Comparison of ENCODE assay signal across 13 mouse cellular contexts in the genomic region with DNA sequence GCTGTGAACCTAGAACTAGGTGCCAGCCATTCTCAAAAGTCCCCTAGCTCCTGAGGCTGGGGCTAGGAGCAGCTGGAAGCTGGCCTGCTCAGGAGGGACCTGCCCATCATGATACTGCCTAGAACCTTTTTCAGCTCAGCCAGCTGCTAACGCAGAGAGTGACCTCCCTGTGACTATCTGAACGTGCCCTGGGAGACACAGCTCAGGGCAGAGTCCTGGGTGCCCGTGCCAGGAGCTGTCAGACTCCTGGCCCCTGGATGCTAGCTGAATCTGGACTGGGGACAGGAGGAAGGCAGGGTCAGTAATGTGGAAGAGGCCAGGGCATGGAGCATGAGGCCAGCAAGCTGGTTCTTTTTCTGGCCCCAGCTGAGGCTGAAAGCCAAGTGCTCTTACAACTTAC. TPM values are rescaled to one million over a fixed set of nuclear protein-coding genes. Genes with fewer than 3 reads are reported as not detected.
A peak's percentile ranks its signal among the peaks of the same experiment; 100 is the strongest.
DNase-seq lines count a peak whose midpoint lies in the region; ATAC-seq and TF ChIP-seq lines count a peak whose summit lies in the region.
"Had no signal": no experiment of that assay in that cellular context is flagged by ENCODE, and none has a peak within 500 bp of the region (broad histone marks: within the 10 kb centered on the region; RNA-seq: fewer than 3 reads in every experiment).

No protein-coding gene starts in this region.

- H3K9ac ChIP-seq in kidney, embryonic 16.5 days (replicated peaks; ENCODE audit: low read length) = no peak overlapping the region
- no peak overlapping the region for H3K9ac ChIP-seq in heart, embryonic 15.5 days
- peak overlapping the region; percentile 51 for H3K9ac ChIP-seq in liver, embryonic 11.5 days (ENCODE audit: low read depth, low read length)
- H3K9ac ChIP-seq: embryonic facial prominence, embryonic 12.5 days had no signal

- H3K27ac ChIP-seq in kidney, embryonic 16.5 days (ENCODE audit: low read length) = no peak overlapping the region
- H3K27ac ChIP-seq in gastrocnemius, adult 2 months = peak overlapping the region; percentile 86
- H3K27ac ChIP-seq in heart, embryonic 15.5 days = 0 out of 2 replicates have a peak overlapping the region, but pooled peaks have one; percentile 16
- peak overlapping the region; percentile 90 for H3K27ac ChIP-seq in liver, embryonic 11.5 days (ENCODE audit: low read depth, low read length)

- no peaks in the 10 kb centered on the region for H3K9me3 ChIP-seq in kidney, embryonic 16.5 days (ENCODE audit: low read length)
- no peaks in the 10 kb centered on the region for H3K9me3 ChIP-seq in heart, embryonic 15.5 days (replicated peaks)
- H3K9me3 ChIP-seq in liver, embryonic 11.5 days (ENCODE audit: control insufficient read depth, low read length) = no peaks in the 10 kb centered on the region
- H3K9me3 ChIP-seq: embryonic facial prominence, embryonic 12.5 days had no signal

- peak; percentile 61 for DNase-seq in kidney, adult 11 months
- DNase-seq in gastrocnemius, adult 2 months = peak; percentile 85
- DNase-seq in liver, embryonic 11.5 days (ENCODE audit: low spot score) = no peak
- no peak for DNase-seq in Muller cell, postnatal 12 days (ENCODE audit: inconsistent ontology term)
- DNase-seq in left cerebral cortex, postnatal 36 days (ENCODE audit: low spot score in 2 of 2) = no peak
- DNase-seq in B cell, adult 2 months = no peak
- DNase-seq: lung, postnatal 4 days; right cerebral cortex, postnatal 4 days had no signal

- H3K36me3 ChIP-seq in kidney, embryonic 16.5 days (ENCODE audit: insufficient read depth, low read length) = peaks cover 19% of the 10 kb centered on the region
- H3K36me3 ChIP-seq in heart, embryonic 15.5 days = peaks cover 10% of the 10 kb centered on the region; the same call in 1 of the 2 replicates
- H3K36me3 ChIP-seq in liver, embryonic 11.5 days (ENCODE audit: control insufficient read depth, insufficient read depth, low read length) = peaks cover 13% of the 10 kb centered on the region; the same call in 1 of the 2 replicates

- no peaks in the 10 kb centered on the region for H3K27me3 ChIP-seq in kidney, embryonic 16.5 days (ENCODE audit: insufficient read depth, low read length)
- no peaks in the 10 kb centered on the region for H3K27me3 ChIP-seq in heart, embryonic 15.5 days
- no peaks in the 10 kb centered on the region for H3K27me3 ChIP-seq in liver, embryonic 11.5 days (replicated peaks; ENCODE audit: control insufficient read depth, insufficient read depth, low read length)
- H3K27me3 ChIP-seq: embryonic facial prominence, embryonic 12.5 days had no signal

- TF ChIP-seq CTCF in gastrocnemius, adult 2 months (IDR thresholded peaks at IDR 0.05) = no peak

- H3K4me2 ChIP-seq in kidney, embryonic 16.5 days (replicated peaks; ENCODE audit: low read depth, low read length) = no peak overlapping the region
- H3K4me2 ChIP-seq in heart, embryonic 15.5 days = no peak overlapping the region
- peak overlapping the region; percentile 62 for H3K4me2 ChIP-seq in liver, embryonic 11.5 days
- H3K4me2 ChIP-seq: embryonic facial prominence, embryonic 12.5 days had no signal

- intact Hi-C loops in gastrocnemius, adult 2 months (cut with DNase I) = no loop called here
- intact Hi-C loops in left cerebral cortex, postnatal 36 days (cut with DNase I) = no loop called here

- WGBS in kidney, embryonic 16.5 days = 80% methylated on average over 3 of the region's 3 CpGs
- WGBS in heart, embryonic 15.5 days = 58% methylated on average over 3 of the region's 3 CpGs
- WGBS in liver, embryonic 11.5 days = 87% methylated on average over 3 of the region's 3 CpGs

- no peaks in the 10 kb centered on the region for H3K4me1 ChIP-seq in kidney, embryonic 16.5 days (ENCODE audit: insufficient read depth, low read length)
- H3K4me1 ChIP-seq in heart, embryonic 15.5 days (replicated peaks) = peaks cover 26% of the 10 kb centered on the region
- H3K4me1 ChIP-seq in liver, embryonic 11.5 days (replicated peaks; ENCODE audit: control insufficient read depth, insufficient read depth, low read length) = peaks cover 46% of the 10 kb centered on the region

- H3K4me3 ChIP-seq in kidney, embryonic 16.5 days (ENCODE audit: low read length) = no peak overlapping the region
- H3K4me3 ChIP-seq in gastrocnemius, adult 2 months = peak overlapping the region; percentile 49
- H3K4me3 ChIP-seq in heart, embryonic 15.5 days = no peak overlapping the region
- peak overlapping the region; percentile 29 for H3K4me3 ChIP-seq in liver, embryonic 11.5 days (ENCODE audit: low read depth, low read length)
- H3K4me3 ChIP-seq: embryonic facial prominence, embryonic 12.5 days; myocyte had no signal

- no peak for ATAC-seq in kidney, embryonic 16.5 days (ENCODE audit: low FRiP score, low TSS enrichment)
- ATAC-seq in heart, embryonic 15.5 days (replicated peaks; ENCODE audit: insufficient number of reproducible peaks, insufficient read depth, low FRiP score, low read depth) = no peak
- no peak for ATAC-seq in liver, embryonic 11.5 days (replicated peaks; ENCODE audit: low FRiP score)
- ATAC-seq: intestine, embryonic 16.5 days had no signal

RNA-seq across cellular contexts. Expression of a gene that starts 22.1 kb away (rescaled TPM):
- 26.0 and 28.1 TPM in 2 replicates for polyA plus RNA-seq in kidney, embryonic 16.5 days (2015; fragmentation: Nextera tagmentation; extraction: Ambion mirVana)
- 10 to 100 TPM; 18.8 to 20.5 TPM for total RNA-seq in gastrocnemius, adult 2 months (2021)
- polyA plus RNA-seq in heart, embryonic 15.5 days (2015; fragmentation: Nextera tagmentation; extraction: Ambion mirVana) = 12.3 and 14.9 TPM in 2 replicates
- polyA plus RNA-seq in liver, embryonic 11.5 days (2014; fragmentation: Nextera tagmentation; extraction: Ambion mirVana) = 31.8 and 35.1 TPM in 2 replicates
- 10 to 100 TPM; 16.5 to 17.0 TPM for total RNA-seq in left cerebral cortex, postnatal 36 days (2021)

Comparison
In these comparisons a context has a peak if more than half of its experiments do, and no peak if none do; other contexts are left out.
1. DNase-seq: peak in kidney, adult 11 months (single experiment) and gastrocnemius, adult 2 months (single experiment); none in liver, embryonic 11.5 days (single experiment), Muller cell, postnatal 12 days (single experiment), left cerebral cortex, postnatal 36 days (0 of 2) and B cell, adult 2 months (0 of 2).
2. H3K4me3 ChIP-seq: peak in gastrocnemius, adult 2 months (single experiment) and liver, embryonic 11.5 days (single experiment); none in kidney, embryonic 16.5 days (single experiment) and heart, embryonic 15.5 days (single experiment).